9 mouse cellular contexts compared by ENCODE assay signal in genomic region chr11:62591904-62592575, GRCm38 (mm10). TPM values are rescaled to one million over a fixed set of nuclear protein-coding genes. Genes with fewer than 3 reads are reported as not detected.
A peak's percentile ranks its signal among the peaks of the same experiment; 100 is the strongest.
DNase-seq lines count a peak whose midpoint lies in the region; ATAC-seq and TF ChIP-seq lines count a peak whose summit lies in the region.
"Had no signal": no experiment of that assay in that cellular context is flagged by ENCODE, and none has a peak within 500 bp of the region (broad histone marks: within the 10 kb centered on the region; RNA-seq: fewer than 3 reads in every experiment).

No protein-coding gene starts in this region.

- H3K27ac ChIP-seq in heart, postnatal 0 days (ENCODE audit: low read depth), result no peak overlapping the region
- no peak overlapping the region for H3K27ac ChIP-seq in liver, embryonic 15.5 days (replicated peaks)
- H3K27ac ChIP-seq: neural tube, embryonic 15.5 days had no signal

- no peaks in the 10 kb centered on the region for H3K9me3 ChIP-seq in heart, postnatal 0 days (replicated peaks; ENCODE audit: control insufficient read depth, low read length)
- no peaks in the 10 kb centered on the region for H3K9me3 ChIP-seq in liver, embryonic 15.5 days (replicated peaks)
- H3K9me3 ChIP-seq: neural tube, embryonic 15.5 days had no signal

- no peaks in the 10 kb centered on the region for H3K27me3 ChIP-seq in heart, postnatal 0 days (ENCODE audit: control insufficient read depth, insufficient read depth, low read length)
- no peaks in the 10 kb centered on the region for H3K27me3 ChIP-seq in liver, embryonic 15.5 days
- H3K27me3 ChIP-seq: neural tube, embryonic 15.5 days had no signal

- intact Hi-C loops in heart, postnatal 36 days (cut with DNase I), result no loop called here
- intact Hi-C loops in heart, postnatal 10 days (cut with DNase I), result no loop called here

- H3K4me3 ChIP-seq in heart, postnatal 0 days (ENCODE audit: low read depth, low read length), result no peak overlapping the region
- H3K4me3 ChIP-seq in liver, embryonic 15.5 days (replicated peaks), result no peak overlapping the region
- H3K4me3 ChIP-seq: neural tube, embryonic 15.5 days had no signal

- H3K9ac ChIP-seq in heart, postnatal 0 days (replicated peaks; ENCODE audit: low read depth, low read length), result no peak overlapping the region
- H3K9ac ChIP-seq in liver, embryonic 15.5 days, result no peak overlapping the region
- H3K9ac ChIP-seq: neural tube, embryonic 15.5 days had no signal

- DNase-seq in heart, postnatal 0 days (ENCODE audit: low spot score), result no peak
- DNase-seq in heart, postnatal 36 days, result no peak
- DNase-seq in embryo, embryonic 10 days (ENCODE audit: low spot score), result peak; percentile 63
- DNase-seq in heart, postnatal 10 days, result peak; percentile 22 to 36
- DNase-seq in ovary, postnatal 14 days (ENCODE audit: low spot score), result no peak
- DNase-seq in frontal cortex, postnatal 36 days (ENCODE audit: low spot score in 2 of 2), result no peak
- DNase-seq: cerebellum, adult 11-12 months had no signal

- H3K4me1 ChIP-seq in heart, postnatal 0 days (ENCODE audit: control insufficient read depth, insufficient read depth), result peaks cover 10% of the 10 kb centered on the region; the same call in 1 of the 2 replicates
- 0 out of 2 replicates have a peak, but pooled peaks cover 4% of the 10 kb centered on the region for H3K4me1 ChIP-seq in liver, embryonic 15.5 days (replicated peaks)
- H3K4me1 ChIP-seq: neural tube, embryonic 15.5 days had no signal

- no peak overlapping the region for H3K4me2 ChIP-seq in heart, postnatal 0 days (ENCODE audit: low read depth, low read length)
- H3K4me2 ChIP-seq in liver, embryonic 15.5 days, result no peak overlapping the region
- H3K4me2 ChIP-seq: neural tube, embryonic 15.5 days had no signal

- TF ChIP-seq CTCF in heart, postnatal 0 days (IDR thresholded peaks at IDR 0.05; ENCODE audit: low read depth), result no peak

- no peak for TF ChIP-seq EP300 in heart, postnatal 0 days (IDR thresholded peaks at IDR 0.05; ENCODE audit: low read depth)

- ATAC-seq in heart, postnatal 0 days (ENCODE audit: insufficient read depth, low read depth), result peak; percentile 49
- ATAC-seq in liver, embryonic 15.5 days (ENCODE audit: insufficient read depth), result peak; percentile 47; the same call in 1 of the 2 replicates

- 44% methylated on average over 8 of the region's 8 CpGs for WGBS in heart, postnatal 0 days
- 66% methylated on average over 8 of the region's 8 CpGs for WGBS in liver, embryonic 15.5 days (ENCODE audit: insufficient replicate concordance)

- H3K36me3 ChIP-seq in heart, postnatal 0 days (replicated peaks; ENCODE audit: control insufficient read depth, insufficient read depth, low read length), result no peaks in the 10 kb centered on the region
- no peaks in the 10 kb centered on the region for H3K36me3 ChIP-seq in liver, embryonic 15.5 days (replicated peaks)

RNA-seq across cellular contexts. Expression of gene Trpv2, which starts 17.8 kb away (rescaled TPM):
- total RNA-seq in heart, postnatal 0 days (2014; rRNA removed; ENCODE audit: low replicate concordance), result 6.4 and 7.7 TPM in 2 replicates
- 2.6 and 3.0 TPM in 2 replicates for polyA plus RNA-seq in heart, postnatal 0 days (2015; fragmentation: Nextera tagmentation; extraction: Ambion mirVana)
- 1 to 10 TPM; 2.8 to 2.9 TPM for total RNA-seq in heart, postnatal 36 days (2021)
- total RNA-seq in heart, postnatal 10 days (2021), result 1 to 10 TPM; 4.3 to 4.5 TPM
- polyA plus RNA-seq in liver, embryonic 15.5 days (2015; fragmentation: Nextera tagmentation; extraction: Ambion mirVana), result 5.5 and 6.3 TPM in 2 replicates

RNA-seq across cellular contexts. Expression of gene Ubb, which starts 41.1 kb away (rescaled TPM):
- 704 and 828 TPM in 2 replicates for total RNA-seq in heart, postnatal 0 days (2014; rRNA removed; ENCODE audit: low replicate concordance)
- polyA plus RNA-seq in heart, postnatal 0 days (2015; fragmentation: Nextera tagmentation; extraction: Ambion mirVana), result 1,871 and 2,053 TPM in 2 replicates
- 100 to 1,000 TPM; 708 to 720 TPM for total RNA-seq in heart, postnatal 36 days (2021)
- 100 to 1,000 TPM; 678 to 750 TPM for total RNA-seq in heart, postnatal 10 days (2021)
- 1,540 and 1,587 TPM in 2 replicates for polyA plus RNA-seq in liver, embryonic 15.5 days (2015; fragmentation: Nextera tagmentation; extraction: Ambion mirVana)

RNA-seq across cellular contexts. Expression of gene Cenpv, which starts 53.0 kb away (rescaled TPM):
- 19.1 and 111 TPM in 2 replicates for total RNA-seq in heart, postnatal 0 days (2014; rRNA removed; ENCODE audit: low replicate concordance)
- polyA plus RNA-seq in heart, postnatal 0 days (2015; fragmentation: Nextera tagmentation; extraction: Ambion mirVana), result 13.1 and 14.6 TPM in 2 replicates
- total RNA-seq in heart, postnatal 36 days (2021), result 10 to 100 TPM; 22.8 to 25.0 TPM
- 10 to 100 TPM; 19.3 to 19.8 TPM for total RNA-seq in heart, postnatal 10 days (2021)
- 14.4 and 15.7 TPM in 2 replicates for polyA plus RNA-seq in liver, embryonic 15.5 days (2015; fragmentation: Nextera tagmentation; extraction: Ambion mirVana)

RNA-seq across cellular contexts. Expression of gene Lrrc75a, which starts 56.3 kb away (rescaled TPM):
- 33.6 and 33.9 TPM in 2 replicates for total RNA-seq in heart, postnatal 0 days (2014; rRNA removed; ENCODE audit: low replicate concordance)
- 9.3 and 9.6 TPM in 2 replicates for polyA plus RNA-seq in heart, postnatal 0 days (2015; fragmentation: Nextera tagmentation; extraction: Ambion mirVana)
- 1 to 10 TPM; 4.4 to 7.1 TPM for total RNA-seq in heart, postnatal 36 days (2021)
- 10 to 100 TPM; 12.0 to 12.3 TPM for total RNA-seq in heart, postnatal 10 days (2021)
- polyA plus RNA-seq in liver, embryonic 15.5 days (2015; fragmentation: Nextera tagmentation; extraction: Ambion mirVana), result 1.7 and 2.0 TPM in 2 replicates

RNA-seq across cellular contexts. Expression of gene Mmgt2, which starts 56.4 kb away (rescaled TPM):
- total RNA-seq in heart, postnatal 0 days (2014; rRNA removed; ENCODE audit: low replicate concordance), result 11.1 and 36.0 TPM in 2 replicates
- polyA plus RNA-seq in heart, postnatal 0 days (2015; fragmentation: Nextera tagmentation; extraction: Ambion mirVana), result 38.9 and 40.6 TPM in 2 replicates
- 1 to 10 TPM; 5.4 to 9.9 TPM for total RNA-seq in heart, postnatal 36 days (2021)
- total RNA-seq in heart, postnatal 10 days (2021), result 10 to 100 TPM; 10.8 to 15.8 TPM
- polyA plus RNA-seq in liver, embryonic 15.5 days (2015; fragmentation: Nextera tagmentation; extraction: Ambion mirVana), result 7.2 and 7.8 TPM in 2 replicates

Comparison
In these comparisons a context has a peak if more than half of its experiments do, and no peak if none do; other contexts are left out.
1. DNase-seq: peak in embryo, embryonic 10 days (single experiment) and heart, postnatal 10 days (2 of 2); none in heart, postnatal 0 days (single experiment), heart, postnatal 36 days (0 of 2), ovary, postnatal 14 days (single experiment) and frontal cortex, postnatal 36 days (0 of 2).